Mouse (Mus musculus) midbrain, postnatal 0 days (tissue): ENCODE measurements around the gene Immp1l. TPM values are rescaled to one million over a fixed set of nuclear protein-coding genes. Genes with fewer than 3 reads are reported as not detected.

ENCODE experiments used
- ATAC-seq: fragments of 200-750 bp; cut with Nextera tagmentation; 2 replicates; pipeline ENCODE4 v1.8.0; 2017; ENCODE audit warnings: moderate number of reproducible peaks, mild to moderate bottlenecking, moderate TSS enrichment, moderate library complexity; ENCODE audit not compliant: low FRiP score
- DNase-seq: peaks from one replicate; pipeline ENCODE4 v3.0.0-alpha.2; 2015; ENCODE audit warnings: low spot score
- H3K27ac ChIP-seq: fragments of 300-500 bp; sonication (generic); 2 replicates; pipeline ENCODE4 v1.5.1; 2014; ENCODE audit warnings: low read depth, mild to moderate bottlenecking, low read length, mixed read lengths
- H3K27me3 ChIP-seq: fragments of 300-500 bp; sonication (generic); 2 replicates; pipeline ENCODE4 v1.6.1; 2014; ENCODE audit warnings: low read length, control low read depth, mixed read lengths; ENCODE audit not compliant: insufficient read depth
- H3K36me3 ChIP-seq: fragments of 300-500 bp; sonication (generic); 2 replicates; pipeline ENCODE4 v1.6.1; 2014; ENCODE audit warnings: low read length, control low read depth, mixed read lengths; ENCODE audit not compliant: insufficient read depth
- H3K4me1 ChIP-seq: fragments of 300-500 bp; sonication (generic); 2 replicates; pipeline ENCODE4 v1.6.1; 2014; ENCODE audit warnings: mild to moderate bottlenecking, control low read depth, antibody characterized with exemption, low read length, mixed read lengths; ENCODE audit not compliant: insufficient read depth
- H3K4me2 ChIP-seq: fragments of 300-500 bp; sonication (generic); 2 replicates; pipeline ENCODE4 v1.6.1; 2014; ENCODE audit warnings: low read depth, mild to moderate bottlenecking, low read length, mixed read lengths; ENCODE audit not compliant: poor library complexity, severe bottlenecking
- H3K4me3 ChIP-seq: fragments of 300-500 bp; sonication (generic); 2 replicates; pipeline ENCODE4 v1.5.1; 2014; ENCODE audit warnings: low read depth, mild to moderate bottlenecking, low read length, moderate library complexity
- H3K9ac ChIP-seq: fragments of 300-500 bp; sonication (generic); replicated peaks from 2 replicates; pipeline ENCODE4 v1.6.1; 2014; ENCODE audit warnings: mild to moderate bottlenecking, low read length, moderate library complexity, mixed read lengths; ENCODE audit not compliant: poor library complexity, severe bottlenecking
- H3K9me3 ChIP-seq: fragments of 300-500 bp; sonication (generic); 2 replicates; pipeline ENCODE4 v1.6.1; 2016; ENCODE audit warnings: low read length, control low read depth
- CTCF ChIP-seq: IDR thresholded peaks from 2 replicates; pipeline ENCODE4 v1.5.1; 2016; ENCODE audit warnings: antibody characterized with exemption, mild to moderate bottlenecking
- WGBS: fragments of 180-500 bp; shearing (Covaris S2); extraction: QIAGEN DNeasy Blood & Tissue Kit; methylation state at CpG from one replicate; pipeline ENCODE4 v1.1.7; 2014; 5-methylcytosine and 5-hydroxymethylcytosine counted together
- polyA plus RNA-seq: library from polyadenylated mRNA; unstranded; fragments of >200 nt; fragmentation: Nextera tagmentation; extraction: Ambion mirVana; gene quantifications from 2 replicates; pipeline ENCODE4 v1.2.1, GENCODE M21; 2015
- total RNA-seq: library from RNA; depleted of rRNA; stranded (reverse); fragments of >200 nt; gene quantifications from 2 replicates; pipeline ENCODE4 v1.2.3, GENCODE M21; 2014; rRNA removed

Gene Immp1l
- total RNA-seq, result 29.2 and 34.1 TPM in 2 replicates
- 82.1 and 84.5 TPM in 2 replicates for polyA plus RNA-seq

DNA sequence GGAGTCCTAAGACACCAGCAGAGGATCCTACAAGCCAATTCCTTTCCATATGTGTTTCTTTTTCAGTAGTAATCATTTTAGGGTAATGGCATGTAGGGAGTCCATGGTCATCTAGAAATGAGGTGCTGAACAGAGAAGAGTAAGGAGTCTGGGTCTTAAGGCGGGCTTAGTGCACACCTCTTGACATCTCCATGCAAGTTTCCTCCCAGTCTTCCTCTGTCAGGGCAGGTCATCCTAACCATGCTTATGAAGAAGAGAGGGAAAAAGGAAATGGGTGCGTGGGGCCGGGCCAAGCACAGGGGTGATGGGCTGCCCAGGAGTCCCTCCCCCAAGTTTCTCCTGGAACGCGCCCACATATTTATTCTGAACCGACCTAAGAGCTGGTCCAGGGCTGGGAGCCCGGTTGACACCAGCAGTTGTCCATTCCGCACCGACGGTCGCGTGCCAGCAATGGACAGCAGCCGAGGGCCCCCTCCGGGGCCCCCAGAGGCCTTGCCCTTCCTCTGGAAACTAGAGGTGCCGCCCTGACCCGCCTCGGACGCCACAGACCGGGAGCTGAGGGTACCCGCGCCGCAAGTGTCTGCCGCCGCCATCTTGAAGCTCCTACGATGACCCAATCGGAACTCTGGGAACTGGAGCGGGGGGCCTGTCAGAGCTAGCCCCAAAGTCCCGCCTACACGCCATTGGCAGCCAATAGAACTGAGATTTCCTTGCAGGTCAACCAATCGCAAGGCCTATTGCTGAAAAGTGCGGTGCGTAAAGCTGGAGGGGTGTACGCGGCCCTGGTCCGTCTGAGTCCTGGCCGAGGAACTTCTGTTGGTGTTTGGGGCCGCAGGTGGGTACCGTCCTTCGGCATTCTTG lies at the start of gene Immp1l, which contains the start of gene Elp4:
Gene Immp1l (plus strand): TSS at position 743 of the 861 bp plus-strand sequence.
Gene Elp4 (minus strand): TSS at position 669 of the 861 bp plus-strand sequence.
- ATAC-seq, result peak; percentile 100
- TF ChIP-seq CTCF, result no peak
- Histone ChIP-seq H3K27ac (peak within 1 kb of the TSS; percentile 67), H3K36me3 (no peaks in the 10 kb centered on the region), H3K27me3 (no peaks in the 10 kb centered on the region), H3K4me3 (peak within 1 kb of the TSS; percentile 85), H3K4me1 (no peaks in the 10 kb centered on the region), H3K9ac (peak within 1 kb of the TSS; percentile 81), H3K9me3 (no peaks in the 10 kb centered on the region), H3K4me2 (peak within 1 kb of the TSS; percentile 60)
- WGBS, result under 1% methylated on average over 39 of the region's 39 CpGs
- peak; percentile 99 for DNase-seq

- ATAC-seq (peak; percentile 74; the same call in 1 of the 2 replicates), DNase-seq (peak; percentile 80)
- H3K27me3 ChIP-seq, result no peaks in the 10 kb centered on the region
- TF ChIP-seq CTCF, result no peak
- H3K9ac ChIP-seq, result no peak overlapping the region
- no peaks in the 10 kb centered on the region for H3K9me3 ChIP-seq
- H3K36me3 ChIP-seq, result no peaks in the 10 kb centered on the region
- no peak overlapping the region for H3K4me2 ChIP-seq
- no peak overlapping the region for H3K4me3 ChIP-seq
- peak overlapping the region; percentile 4; the same call in 1 of the 2 replicates for H3K27ac ChIP-seq
- H3K4me1 ChIP-seq, result no peaks in the 10 kb centered on the region
- 40% methylated on average over 2 of the region's 2 CpGs for WGBS
These were observed 49.7 kb upstream of the Immp1l start for GRCm38 (mm10) chr2:105854740-105855139.

GRCm38 (mm10) chr2:105873403-105873802 lies 31.0 kb upstream of the Immp1l start:
- no peak for DNase-seq
- H3K4me1 ChIP-seq, result no peaks in the 10 kb centered on the region
- H3K27ac ChIP-seq, result no peak overlapping the region
- no peak overlapping the region for H3K4me2 ChIP-seq
- H3K9ac ChIP-seq, result no peak overlapping the region
- H3K36me3 ChIP-seq, result no peaks in the 10 kb centered on the region
- WGBS, result 95% methylated on average over 1 of the region's 1 CpGs
- no peaks in the 10 kb centered on the region for H3K9me3 ChIP-seq
- no peak for ATAC-seq
- no peak for TF ChIP-seq CTCF
- H3K27me3 ChIP-seq, result no peaks in the 10 kb centered on the region
- no peak overlapping the region for H3K4me3 ChIP-seq

DNA sequence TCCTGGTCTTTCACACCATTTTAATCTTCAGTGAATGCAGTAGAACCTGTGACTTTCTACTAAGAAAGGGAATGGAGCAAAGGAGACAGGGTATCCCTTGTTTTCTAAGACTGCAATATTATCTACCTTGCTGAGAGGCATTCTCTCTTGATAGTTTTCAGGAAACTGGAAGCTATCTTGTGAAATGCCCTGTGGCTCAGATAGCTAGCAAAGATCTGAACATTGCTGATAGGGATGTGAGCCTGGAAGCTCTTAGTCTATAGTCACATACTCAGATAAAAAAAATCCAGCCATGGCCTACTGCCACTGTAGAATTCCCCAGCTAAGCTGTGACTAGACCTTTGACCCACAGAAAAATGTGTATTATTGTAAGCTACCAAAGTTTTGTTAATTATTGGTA lies 13.6 kb upstream of the Immp1l start:
- no peak overlapping the region for H3K9ac ChIP-seq
- no peaks in the 10 kb centered on the region for H3K4me1 ChIP-seq
- no peak overlapping the region for H3K27ac ChIP-seq
- TF ChIP-seq CTCF, result no peak
- H3K4me2 ChIP-seq, result no peak overlapping the region
- H3K4me3 ChIP-seq, result no peak overlapping the region
- no peaks in the 10 kb centered on the region for H3K27me3 ChIP-seq
- peaks cover 3% of the 10 kb centered on the region; the same call in 1 of the 2 replicates for H3K36me3 ChIP-seq
- ATAC-seq, result no peak
- DNase-seq, result no peak
- no peaks in the 10 kb centered on the region; the same call in 1 of the 2 replicates for H3K9me3 ChIP-seq

DNA sequence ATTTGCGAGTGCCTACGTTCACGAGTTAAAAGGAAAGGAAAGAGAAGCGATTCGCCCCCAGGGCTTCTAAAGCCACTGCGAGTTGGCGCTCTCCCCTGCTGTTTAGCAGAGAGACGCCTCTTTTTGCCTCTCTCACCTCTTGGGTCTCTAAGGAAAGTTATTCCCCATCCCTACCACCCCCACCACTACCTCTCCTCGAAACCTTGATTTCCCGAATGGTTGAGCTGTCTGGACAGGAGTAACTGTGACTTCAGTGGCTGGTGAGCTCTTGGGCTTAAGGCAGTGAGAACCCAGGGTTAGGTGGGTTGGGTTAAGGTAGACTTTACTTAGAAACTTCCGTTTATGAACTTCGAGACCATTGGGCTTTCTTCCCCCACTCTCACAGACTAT lies 314 bp downstream of the Immp1l start:
- H3K4me2 ChIP-seq, result peak overlapping the region; percentile 55
- H3K4me1 ChIP-seq, result no peaks in the 10 kb centered on the region
- H3K9ac ChIP-seq, result peak overlapping the region; percentile 81
- no peak overlapping the region for H3K27ac ChIP-seq
- H3K4me3 ChIP-seq, result peak overlapping the region; percentile 85
- no peak for DNase-seq
- WGBS, result under 1% methylated on average over 12 of the region's 12 CpGs
- ATAC-seq, result peak; percentile 55
- H3K36me3 ChIP-seq, result no peaks in the 10 kb centered on the region
- H3K9me3 ChIP-seq, result no peaks in the 10 kb centered on the region
- TF ChIP-seq CTCF, result no peak
- H3K27me3 ChIP-seq, result no peaks in the 10 kb centered on the region

- no peaks in the 10 kb centered on the region for H3K36me3 ChIP-seq
- no peak for ATAC-seq
- 91% methylated on average over 5 of the region's 5 CpGs for WGBS
These were observed 3.9 kb downstream of the Immp1l start for GRCm38 (mm10) chr2:105908351-105908750.

More at GRCm38 (mm10) chr2:105908351-105908750, 3.9 kb downstream of the Immp1l start:
- peak; percentile 5 for DNase-seq
- Histone ChIP-seq H3K4me1 (no peaks in the 10 kb centered on the region), H3K4me3 (no peak overlapping the region), H3K4me2 (no peak overlapping the region), H3K9me3 (no peaks in the 10 kb centered on the region), H3K9ac (no peak overlapping the region), H3K27me3 (no peaks in the 10 kb centered on the region), H3K27ac (no peak overlapping the region)
- TF ChIP-seq CTCF, result peak; percentile 30; the same call in 1 of the 2 replicates
